Mouse (Mus musculus): ENCODE results near the gene Zfp92. TPM values are rescaled to one million over a fixed set of nuclear protein-coding genes. Genes with fewer than 3 reads are reported as not detected.

Zfp92 gene
- polyA plus RNA-seq, 1 experiment from 2014 or later, result not detected

GRCm38 (mm10) chrX:73401616-73402015, 9.3 kb upstream of the Zfp92 start:
- H3K4me1 ChIP-seq (ENCODE audit: control insufficient read depth in 2 of 2, insufficient read depth in 2 of 2, low read length in 2 of 2), result no peaks in the 10 kb centered on the region
- WGBS, result 92% methylated on average over 12 of the region's 12 CpGs
- H3K27me3 ChIP-seq (ENCODE audit: control insufficient read depth, insufficient read depth, low read length), result no peaks in the 10 kb centered on the region
- H3K27ac ChIP-seq (replicated peaks in 1 of 2; ENCODE audit: control insufficient read depth in 1 of 2, insufficient read depth in 1 of 2, low read depth in 2 of 2, low read length in 2 of 2), result no peak overlapping the region
- H3K9ac ChIP-seq (ENCODE audit: low read length), result no peak overlapping the region
- no peak overlapping the region for H3K4me3 ChIP-seq (ENCODE audit: control insufficient read depth in 1 of 2, insufficient read depth in 1 of 2, low read depth in 1 of 2, low read length in 2 of 2)
- ATAC-seq (ENCODE audit: insufficient number of reproducible peaks, insufficient read depth, low FRiP score, low read depth), result no peak
- no peaks in the 10 kb centered on the region for H3K36me3 ChIP-seq (ENCODE audit: control insufficient read depth, insufficient read depth, low read length)
- no peaks in the 10 kb centered on the region for H3K9me3 ChIP-seq (ENCODE audit: control insufficient read depth, low read length)
- no peak overlapping the region for H3K4me2 ChIP-seq (ENCODE audit: low read length)

- H3K4me2 ChIP-seq (ENCODE audit: low read length), result no peak overlapping the region
- no peak overlapping the region for H3K4me3 ChIP-seq (ENCODE audit: control insufficient read depth in 1 of 2, insufficient read depth in 1 of 2, low read depth in 1 of 2, low read length in 2 of 2)
- no peaks in the 10 kb centered on the region for H3K36me3 ChIP-seq (ENCODE audit: control insufficient read depth, insufficient read depth, low read length)
- peaks cover 4% of the 10 kb centered on the region; the same call in 1 of the 2 replicates for H3K27me3 ChIP-seq (ENCODE audit: control insufficient read depth, insufficient read depth, low read length)
- H3K9me3 ChIP-seq (ENCODE audit: control insufficient read depth, low read length), result no peaks in the 10 kb centered on the region
- H3K4me1 ChIP-seq (ENCODE audit: control insufficient read depth in 2 of 2, insufficient read depth in 2 of 2, low read length in 2 of 2), result peaks cover 0 to 2% of the 10 kb centered on the region in 2 experiments; a peak in 1 of 4 replicates
- ATAC-seq (ENCODE audit: insufficient number of reproducible peaks, insufficient read depth, low FRiP score, low read depth), result no peak
- WGBS, result 31% methylated on average over 1 of the region's 1 CpGs
- no peak overlapping the region for H3K9ac ChIP-seq (ENCODE audit: low read length)
- H3K27ac ChIP-seq (replicated peaks in 1 of 2; ENCODE audit: control insufficient read depth in 1 of 2, insufficient read depth in 1 of 2, low read depth in 2 of 2, low read length in 2 of 2), result no peak overlapping the region
Measured at GRCm38 (mm10) chrX:73412767-73413166, 1.9 kb downstream of the Zfp92 start.

- Histone ChIP-seq H3K27me3 (ENCODE audit: control insufficient read depth, insufficient read depth, low read length) (no peaks in the 10 kb centered on the region), H3K4me3 (ENCODE audit: control insufficient read depth in 1 of 2, insufficient read depth in 1 of 2, low read depth in 1 of 2, low read length in 2 of 2) (no peak overlapping the region), H3K27ac (replicated peaks in 1 of 2; ENCODE audit: control insufficient read depth in 1 of 2, insufficient read depth in 1 of 2, low read depth in 2 of 2, low read length in 2 of 2) (no peak overlapping the region), H3K4me2 (ENCODE audit: low read length) (no peak overlapping the region), H3K9ac (ENCODE audit: low read length) (no peak overlapping the region), H3K4me1 (ENCODE audit: control insufficient read depth in 2 of 2, insufficient read depth in 2 of 2, low read length in 2 of 2) (no peaks in the 10 kb centered on the region), H3K36me3 (ENCODE audit: control insufficient read depth, insufficient read depth, low read length) (no peaks in the 10 kb centered on the region), H3K9me3 (ENCODE audit: control insufficient read depth, low read length) (no peaks in the 10 kb centered on the region)
- no peak for ATAC-seq (ENCODE audit: insufficient number of reproducible peaks, insufficient read depth, low FRiP score, low read depth)
- WGBS, result 71% methylated on average over 2 of the region's 2 CpGs
Measured at GRCm38 (mm10) chrX:73430036-73430435, 19.1 kb downstream of the Zfp92 start.

- H3K4me3 ChIP-seq (ENCODE audit: control insufficient read depth in 1 of 2, insufficient read depth in 1 of 2, low read depth in 1 of 2, low read length in 2 of 2), result no peak overlapping the region
- 67% methylated on average over 5 of the region's 5 CpGs for WGBS
- ATAC-seq (ENCODE audit: insufficient number of reproducible peaks, insufficient read depth, low FRiP score, low read depth), result no peak
Measured at GRCm38 (mm10) chrX:73432850-73433249, 22.0 kb downstream of the Zfp92 start.

GRCm38 (mm10) chrX:73435252-73435651, 24.4 kb downstream of the Zfp92 start, which contains the start of gene Trex2:
Trex2 (minus strand) TSS chrX:73435344.
- Histone ChIP-seq H3K4me1 (ENCODE audit: control insufficient read depth in 2 of 2, insufficient read depth in 2 of 2, low read length in 2 of 2) (no peaks in the 10 kb centered on the region), H3K27me3 (ENCODE audit: control insufficient read depth, insufficient read depth, low read length) (no peaks in the 10 kb centered on the region), H3K4me3 (ENCODE audit: control insufficient read depth in 1 of 2, insufficient read depth in 1 of 2, low read depth in 1 of 2, low read length in 2 of 2) (no peak within 1 kb of the TSS), H3K4me2 (ENCODE audit: low read length) (no peak within 1 kb of the TSS), H3K36me3 (ENCODE audit: control insufficient read depth, insufficient read depth, low read length) (no peaks in the 10 kb centered on the region), H3K27ac (replicated peaks in 1 of 2; ENCODE audit: control insufficient read depth in 1 of 2, insufficient read depth in 1 of 2, low read depth in 2 of 2, low read length in 2 of 2) (no peak within 1 kb of the TSS), H3K9me3 (ENCODE audit: control insufficient read depth, low read length) (no peaks in the 10 kb centered on the region), H3K9ac (ENCODE audit: low read length) (no peak within 1 kb of the TSS)
- no peak for ATAC-seq (ENCODE audit: insufficient number of reproducible peaks, insufficient read depth, low FRiP score, low read depth)
- WGBS, result 77% methylated on average over 11 of the region's 11 CpGs

More at GRCm38 (mm10) chrX:73432850-73433249, 22.0 kb downstream of the Zfp92 start:
- H3K4me2 ChIP-seq (ENCODE audit: low read length), result no peak overlapping the region
- no peaks in the 10 kb centered on the region for H3K9me3 ChIP-seq (ENCODE audit: control insufficient read depth, low read length)
- no peak overlapping the region for H3K27ac ChIP-seq (replicated peaks in 1 of 2; ENCODE audit: control insufficient read depth in 1 of 2, insufficient read depth in 1 of 2, low read depth in 2 of 2, low read length in 2 of 2)
- no peaks in the 10 kb centered on the region for H3K27me3 ChIP-seq (ENCODE audit: control insufficient read depth, insufficient read depth, low read length)
- no peaks in the 10 kb centered on the region for H3K36me3 ChIP-seq (ENCODE audit: control insufficient read depth, insufficient read depth, low read length)
- H3K4me1 ChIP-seq (ENCODE audit: control insufficient read depth in 2 of 2, insufficient read depth in 2 of 2, low read length in 2 of 2), result no peaks in the 10 kb centered on the region
- no peak overlapping the region for H3K9ac ChIP-seq (ENCODE audit: low read length)

GRCm38 (mm10) chrX:73441428-73441827, 30.5 kb downstream of the Zfp92 start:
- WGBS, result 56% methylated on average over 2 of the region's 2 CpGs
- no peak overlapping the region for H3K27ac ChIP-seq (replicated peaks in 1 of 2; ENCODE audit: control insufficient read depth in 1 of 2, insufficient read depth in 1 of 2, low read depth in 2 of 2, low read length in 2 of 2)

GRCm38 (mm10) chrX:73451949-73452348, 41.1 kb downstream of the Zfp92 start:
- Histone ChIP-seq H3K27ac (replicated peaks in 1 of 2; ENCODE audit: control insufficient read depth in 1 of 2, insufficient read depth in 1 of 2, low read depth in 2 of 2, low read length in 2 of 2) (no peak overlapping the region), H3K27me3 (ENCODE audit: control insufficient read depth, insufficient read depth, low read length) (no peaks in the 10 kb centered on the region), H3K9me3 (ENCODE audit: control insufficient read depth, low read length) (no peaks in the 10 kb centered on the region), H3K4me1 (ENCODE audit: control insufficient read depth in 2 of 2, insufficient read depth in 2 of 2, low read length in 2 of 2) (no peaks in the 10 kb centered on the region; a peak in 1 of 4 replicates), H3K4me3 (ENCODE audit: control insufficient read depth in 1 of 2, insufficient read depth in 1 of 2, low read depth in 1 of 2, low read length in 2 of 2) (no peak overlapping the region), H3K9ac (ENCODE audit: low read length) (no peak overlapping the region), H3K36me3 (ENCODE audit: control insufficient read depth, insufficient read depth, low read length) (0 out of 2 replicates have a peak, but pooled peaks cover 16% of the 10 kb centered on the region), H3K4me2 (ENCODE audit: low read length) (no peak overlapping the region)
- no peak for ATAC-seq (ENCODE audit: insufficient number of reproducible peaks, insufficient read depth, low FRiP score, low read depth)
- WGBS, result 21% methylated on average over 2 of the region's 2 CpGs

More at GRCm38 (mm10) chrX:73441428-73441827, 30.5 kb downstream of the Zfp92 start:
- peaks cover 10% of the 10 kb centered on the region; the same call in 1 of the 2 replicates for H3K36me3 ChIP-seq (ENCODE audit: control insufficient read depth, insufficient read depth, low read length)
- H3K4me1 ChIP-seq (ENCODE audit: control insufficient read depth in 2 of 2, insufficient read depth in 2 of 2, low read length in 2 of 2), result no peaks in the 10 kb centered on the region
- H3K4me2 ChIP-seq (ENCODE audit: low read length), result no peak overlapping the region
- H3K9ac ChIP-seq (ENCODE audit: low read length), result no peak overlapping the region
- no peak overlapping the region for H3K4me3 ChIP-seq (ENCODE audit: control insufficient read depth in 1 of 2, insufficient read depth in 1 of 2, low read depth in 1 of 2, low read length in 2 of 2)
- ATAC-seq (ENCODE audit: insufficient number of reproducible peaks, insufficient read depth, low FRiP score, low read depth), result no peak
- no peaks in the 10 kb centered on the region for H3K9me3 ChIP-seq (ENCODE audit: control insufficient read depth, low read length)
- H3K27me3 ChIP-seq (ENCODE audit: control insufficient read depth, insufficient read depth, low read length), result no peaks in the 10 kb centered on the region

GRCm38 (mm10) chrX:73458877-73459392, 48.0 kb downstream of the Zfp92 start, which contains the start of gene Haus7:
Haus7 (minus strand) TSS chrX:73459044.
- no peaks in the 10 kb centered on the region for H3K27me3 ChIP-seq (ENCODE audit: control insufficient read depth, insufficient read depth, low read length)
- H3K9ac ChIP-seq (ENCODE audit: low read length), result peak within 1 kb of the TSS; percentile 69
- no peaks in the 10 kb centered on the region for H3K9me3 ChIP-seq (ENCODE audit: control insufficient read depth, low read length)
- peaks cover 0 to 3% of the 10 kb centered on the region in 2 experiments; a peak in 3 of 4 replicates for H3K4me1 ChIP-seq (ENCODE audit: control insufficient read depth in 2 of 2, insufficient read depth in 2 of 2, low read length in 2 of 2)
- ATAC-seq (ENCODE audit: insufficient number of reproducible peaks, insufficient read depth, low FRiP score, low read depth), result peak; percentile 100
- H3K4me3 ChIP-seq (ENCODE audit: control insufficient read depth in 1 of 2, insufficient read depth in 1 of 2, low read depth in 1 of 2, low read length in 2 of 2), result peak within 1 kb of the TSS; percentile 48 to 74
- peak within 1 kb of the TSS in 1 of 2 experiments; percentile 25; a peak in 1 of 4 replicates for H3K27ac ChIP-seq (replicated peaks in 1 of 2; ENCODE audit: control insufficient read depth in 1 of 2, insufficient read depth in 1 of 2, low read depth in 2 of 2, low read length in 2 of 2)
- H3K4me2 ChIP-seq (ENCODE audit: low read length), result peak within 1 kb of the TSS; percentile 67
- 22% methylated on average over 26 of the region's 26 CpGs for WGBS
- H3K36me3 ChIP-seq (ENCODE audit: control insufficient read depth, insufficient read depth, low read length), result 0 out of 2 replicates have a peak, but pooled peaks cover 5% of the 10 kb centered on the region
